Mouse (Mus musculus) cerebral cortex, adult 2 months (tissue): ENCODE measurements around the gene Kcnk3.

Experiments used
- WGBS: fragments of 180-500 bp; shearing (Covaris S2); methylation state at CpG from one replicate; pipeline ENCODE4 v1.1.7; 2018; 5-methylcytosine and 5-hydroxymethylcytosine counted together

Kcnk3 gene

DNA sequence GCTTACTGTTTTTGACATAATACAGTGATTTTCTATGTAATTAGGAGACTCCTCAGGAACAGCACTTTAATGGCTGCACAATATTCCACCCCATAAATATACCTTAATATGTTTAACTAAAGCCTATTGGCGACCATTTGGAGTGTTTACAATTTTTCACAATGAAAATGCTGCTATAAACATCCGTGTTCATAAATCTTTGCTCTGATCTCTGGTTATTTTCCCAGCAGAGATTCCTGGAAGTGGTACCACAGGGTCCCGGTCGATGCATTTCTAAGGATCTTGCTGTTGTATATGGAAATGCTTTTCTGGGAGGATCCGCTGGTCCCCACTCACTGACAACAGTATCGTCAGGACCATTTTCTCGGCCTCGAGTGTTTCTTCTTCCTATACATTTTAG is 25.3 kb downstream of the Kcnk3 start:
- WGBS, result 88% methylated on average over 8 of the region's 8 CpGs

DNA sequence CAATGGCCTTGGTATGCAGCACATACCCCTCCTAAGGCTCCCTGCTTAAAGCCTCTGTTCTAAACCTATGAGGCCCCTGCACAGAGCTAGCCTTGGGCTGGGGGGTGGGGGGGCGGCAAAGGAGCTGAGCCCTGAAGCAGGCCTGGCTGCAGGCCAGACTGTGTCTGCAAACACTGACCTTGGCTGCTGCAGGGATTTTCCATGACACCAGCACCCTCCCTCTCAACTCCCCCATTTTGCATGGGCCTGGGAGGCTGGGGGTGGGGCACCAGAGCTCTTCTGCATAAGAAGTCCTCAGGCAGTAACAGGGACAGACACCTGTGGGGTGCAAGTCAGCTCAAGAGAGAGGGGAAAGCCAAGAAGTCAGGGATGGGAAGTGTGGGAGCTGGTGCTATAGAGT is 26.3 kb downstream of the Kcnk3 start:
- WGBS, result 38% methylated on average over 1 of the region's 1 CpGs

DNA sequence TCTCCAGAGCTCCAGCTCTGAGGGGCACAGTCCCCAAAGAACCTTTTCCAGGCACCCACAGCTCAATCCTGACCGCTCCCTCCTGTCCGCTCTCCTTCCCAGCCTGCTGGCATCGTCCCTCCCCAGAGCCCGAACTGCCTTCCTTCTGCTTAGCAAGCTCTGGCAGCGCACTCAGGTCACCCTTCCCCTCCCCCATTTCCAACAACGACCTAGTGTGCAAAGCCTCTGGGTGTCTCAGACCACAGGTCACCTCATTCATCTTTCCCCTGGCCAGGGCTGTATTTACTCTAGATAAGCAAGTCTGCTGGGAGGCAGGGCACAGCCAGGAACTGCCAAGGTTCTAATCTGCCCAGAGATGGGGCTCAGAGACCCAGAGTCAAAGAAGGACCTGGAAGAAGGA is 27.4 kb downstream of the Kcnk3 start:
- 57% methylated on average over 6 of the region's 6 CpGs for WGBS

DNA sequence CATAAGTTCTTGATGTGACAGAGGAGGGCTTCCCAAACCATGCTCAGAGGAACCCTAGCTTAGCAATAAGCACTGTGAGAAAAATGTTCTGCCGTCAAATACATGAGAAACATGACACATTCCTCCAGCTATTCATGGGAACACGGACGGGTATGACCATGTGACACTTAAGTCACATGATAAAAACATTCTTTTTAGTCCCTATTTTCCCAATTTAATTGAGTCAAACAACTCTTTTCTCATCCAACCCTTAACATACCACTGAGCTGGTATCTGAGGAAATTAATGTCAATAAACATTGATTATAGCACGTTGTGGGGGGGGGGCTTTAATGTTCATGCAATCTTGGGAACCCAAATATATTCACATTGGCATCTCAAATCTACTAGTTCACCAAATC is 27.8 kb downstream of the Kcnk3 start:
- WGBS, result 78% methylated on average over 4 of the region's 4 CpGs

DNA sequence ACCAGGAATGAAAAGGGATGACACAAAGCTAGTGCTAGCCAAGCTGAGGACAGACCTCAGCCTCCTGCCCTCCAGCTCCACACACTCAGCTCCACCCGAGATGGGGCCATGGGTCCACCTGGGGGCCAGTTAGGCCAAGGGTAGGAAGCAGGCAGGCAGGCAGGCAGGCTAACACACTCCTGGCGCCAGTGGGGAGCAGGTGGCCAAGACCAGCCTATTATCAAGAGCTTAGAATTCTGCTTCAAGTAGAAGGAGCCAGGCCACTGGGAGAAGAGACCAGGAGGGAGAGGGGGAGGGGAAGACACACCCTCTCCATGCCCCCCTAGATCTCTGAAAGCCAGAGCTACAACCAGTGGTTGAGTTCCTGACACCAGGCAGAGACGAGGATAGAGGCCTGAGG is 28.7 kb downstream of the Kcnk3 start:
- 60% methylated on average over 3 of the region's 3 CpGs for WGBS

DNA sequence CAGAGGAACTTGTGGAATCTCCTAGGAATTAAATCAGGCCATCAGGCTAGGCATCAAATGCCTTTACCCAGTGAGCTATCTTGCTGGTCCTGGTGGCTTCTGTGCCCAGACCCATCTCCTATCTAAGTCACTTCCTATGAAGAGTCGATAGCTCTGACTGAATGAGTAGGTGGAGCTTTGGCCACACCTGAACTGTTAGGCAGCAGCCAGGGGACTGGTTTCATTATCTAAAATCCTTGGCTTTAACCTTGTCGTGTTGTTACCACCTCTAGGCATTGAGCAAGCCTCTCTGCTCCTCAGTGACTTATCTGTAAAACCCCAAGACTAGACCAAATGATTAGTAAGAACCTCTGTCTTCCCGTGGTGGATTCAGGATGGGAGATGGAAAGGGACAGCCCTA is 29.4 kb downstream of the Kcnk3 start:
- WGBS, result 46% methylated on average over 3 of the region's 3 CpGs

DNA sequence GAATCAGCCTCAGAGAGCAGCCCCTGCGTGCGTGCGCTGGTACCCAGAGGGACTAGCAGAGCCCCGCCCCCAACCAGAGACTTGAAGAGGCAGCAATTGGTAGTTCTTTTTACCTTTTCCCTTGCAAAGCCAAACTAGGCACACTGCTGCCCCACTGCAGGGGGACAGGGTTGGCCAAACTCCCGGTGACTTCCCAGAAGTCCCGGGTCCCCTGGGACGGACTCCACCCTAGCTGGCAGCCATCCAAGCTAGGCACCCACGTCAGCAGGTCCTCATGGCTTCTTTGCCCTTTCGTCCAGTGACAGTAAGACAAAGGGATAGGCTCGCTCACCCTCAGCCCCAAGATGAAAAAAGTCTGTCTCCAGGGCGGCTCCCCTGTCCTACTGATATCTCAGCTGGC is 29.9 kb downstream of the Kcnk3 start:
- 40% methylated on average over 11 of the region's 11 CpGs for WGBS

DNA sequence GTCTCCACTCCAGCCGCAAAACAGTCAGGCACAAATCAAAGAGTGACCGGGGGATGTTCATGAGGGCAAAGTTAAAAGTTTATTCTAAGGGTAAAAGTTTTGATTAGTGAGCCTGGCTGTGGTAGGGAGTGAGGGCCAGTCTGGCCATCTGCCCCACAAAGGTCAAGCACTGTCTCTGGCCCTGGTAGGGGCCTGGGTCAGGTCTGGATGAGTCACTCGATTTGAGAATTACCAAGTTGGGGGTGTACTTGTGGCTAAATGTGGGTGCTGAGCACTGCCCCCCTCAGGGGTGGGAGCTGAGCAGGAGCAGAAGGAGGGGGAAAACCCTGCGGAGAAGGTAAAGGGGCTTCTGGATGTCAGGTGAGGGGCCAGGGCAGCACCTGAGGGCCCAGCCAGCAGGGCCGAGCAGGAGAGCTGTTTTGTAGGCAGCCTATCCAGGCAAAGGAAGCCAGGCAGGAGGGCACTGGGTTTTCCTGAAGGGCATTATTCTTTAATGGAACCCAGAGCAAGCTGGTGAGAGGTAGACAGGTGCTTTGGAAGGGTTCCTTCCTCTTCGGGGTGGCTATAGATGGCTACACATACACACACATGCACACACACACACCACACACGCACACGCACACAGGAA is 30.5 kb downstream of the Kcnk3 start:
- 84% methylated on average over 8 of the region's 8 CpGs for WGBS

DNA sequence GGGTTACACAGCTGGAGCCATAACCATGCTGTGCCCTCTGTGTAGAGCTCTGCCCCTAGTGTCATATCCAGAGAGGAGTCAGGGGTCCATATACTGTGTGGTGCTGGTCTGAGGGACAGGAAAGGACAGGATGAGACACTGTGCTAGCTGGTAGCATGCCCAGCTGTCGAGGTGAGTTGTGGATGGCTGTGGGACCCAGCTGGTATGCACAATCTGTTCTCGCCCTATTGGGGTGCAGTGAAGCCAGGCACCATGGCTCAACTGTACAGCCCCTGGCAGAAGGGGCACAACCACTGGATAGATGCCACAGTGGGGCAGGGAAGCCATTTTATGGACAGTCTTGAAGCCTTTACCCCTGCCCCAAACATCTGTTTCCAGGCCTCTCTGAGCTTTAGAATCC is 31.2 kb downstream of the Kcnk3 start:
- 82% methylated on average over 2 of the region's 2 CpGs for WGBS

DNA sequence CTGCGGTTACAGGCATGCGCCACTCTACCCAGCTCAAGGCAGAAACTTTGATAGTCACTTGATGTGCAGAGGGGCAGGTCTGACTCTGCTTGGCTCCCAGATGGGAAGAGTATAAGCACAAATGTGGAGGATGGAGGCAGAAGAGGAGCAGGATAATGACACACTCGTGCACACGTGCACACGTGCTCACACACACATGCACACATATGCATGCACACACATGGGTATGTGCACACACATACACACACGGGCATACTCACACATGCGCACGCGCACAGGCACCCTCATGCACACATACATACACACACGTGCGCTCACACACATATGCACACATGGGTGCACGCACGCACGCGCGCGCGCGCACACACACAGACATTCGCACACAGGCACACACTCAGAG is 32.6 kb downstream of the Kcnk3 start:
- WGBS, result 97% methylated on average over 20 of the region's 20 CpGs

DNA sequence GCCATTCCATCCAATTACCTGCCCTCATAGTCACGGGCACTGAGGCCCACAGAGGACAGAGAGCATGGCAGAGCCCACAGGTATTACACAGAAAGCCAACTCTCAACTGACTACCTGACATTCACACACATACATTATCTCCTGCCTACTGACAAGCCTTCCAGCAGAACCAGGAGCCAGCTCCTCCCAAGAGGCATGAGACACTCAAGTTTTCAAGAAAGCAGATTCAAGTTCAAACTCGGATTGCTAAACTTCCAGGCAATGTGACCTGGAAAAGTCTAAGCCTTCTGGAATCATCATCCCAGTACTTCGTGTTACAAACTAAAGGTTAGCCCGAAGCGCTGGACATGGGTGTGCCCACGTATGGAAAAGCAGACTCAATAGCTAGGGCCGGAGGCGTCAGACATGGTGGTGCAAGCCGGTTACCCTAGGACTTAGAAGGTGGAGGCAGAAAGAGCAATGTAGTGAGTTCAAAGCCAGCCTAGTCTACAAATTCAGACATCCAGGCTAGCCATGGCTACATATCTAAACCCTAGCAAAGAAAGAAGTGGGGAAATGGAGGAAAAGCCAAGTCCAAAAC is 33.3 kb downstream of the Kcnk3 start:
- WGBS, result 95% methylated on average over 9 of the region's 9 CpGs

DNA sequence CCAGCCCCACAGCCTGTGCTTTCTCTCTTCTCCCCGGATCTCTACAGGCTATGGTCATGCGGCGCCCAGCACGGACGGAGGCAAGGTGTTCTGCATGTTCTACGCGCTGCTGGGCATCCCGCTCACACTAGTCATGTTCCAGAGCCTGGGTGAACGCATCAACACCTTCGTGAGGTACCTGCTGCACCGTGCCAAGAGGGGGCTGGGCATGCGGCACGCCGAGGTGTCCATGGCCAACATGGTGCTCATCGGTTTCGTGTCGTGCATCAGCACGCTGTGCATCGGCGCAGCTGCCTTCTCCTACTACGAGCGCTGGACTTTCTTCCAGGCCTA is 33.8 kb downstream of the Kcnk3 start:
- 63% methylated on average over 22 of the region's 22 CpGs for WGBS

DNA sequence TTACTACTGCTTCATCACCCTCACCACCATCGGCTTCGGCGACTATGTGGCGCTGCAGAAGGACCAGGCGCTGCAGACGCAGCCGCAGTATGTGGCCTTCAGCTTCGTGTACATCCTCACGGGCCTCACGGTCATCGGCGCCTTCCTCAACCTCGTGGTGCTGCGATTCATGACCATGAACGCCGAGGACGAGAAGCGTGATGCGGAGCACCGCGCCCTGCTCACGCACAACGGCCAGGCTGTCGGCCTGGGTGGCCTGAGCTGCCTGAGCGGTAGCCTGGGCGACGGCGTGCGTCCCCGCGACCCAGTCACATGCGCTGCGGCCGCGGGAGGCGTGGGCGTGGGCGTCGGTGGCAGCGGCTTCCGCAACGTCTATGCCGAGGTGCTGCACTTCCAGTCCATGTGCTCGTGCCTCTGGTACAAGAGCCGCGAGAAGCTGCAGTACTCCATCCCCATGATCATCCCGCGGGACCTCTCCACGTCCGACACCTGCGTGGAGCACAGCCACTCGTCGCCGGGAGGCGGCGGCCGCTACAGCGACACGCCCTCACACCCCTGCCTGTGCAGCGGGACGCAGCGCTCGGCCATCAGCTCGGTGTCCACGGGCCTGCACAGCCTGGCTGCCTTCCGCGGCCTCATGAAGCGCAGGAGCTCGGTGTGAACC is 34.3 kb downstream of the Kcnk3 start:
- 28% methylated on average over 69 of the region's 69 CpGs for WGBS

DNA sequence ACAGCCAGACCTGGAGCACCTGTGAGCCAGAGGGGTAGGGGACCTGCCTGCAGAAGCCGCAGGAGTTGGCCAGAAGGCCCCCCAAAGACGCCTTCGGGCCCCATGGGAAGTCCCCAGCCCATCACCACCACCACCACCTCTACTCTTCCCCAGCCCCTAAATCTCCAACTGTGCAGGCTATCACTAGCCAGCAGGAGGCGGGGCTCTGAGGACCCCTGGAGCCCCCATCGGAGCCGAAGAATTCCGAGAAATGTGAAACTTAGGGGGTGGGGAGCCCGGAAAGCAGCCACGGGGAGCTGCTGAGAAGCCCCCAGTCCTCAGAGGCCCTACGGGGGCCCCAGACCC is 34.8 kb downstream of the Kcnk3 start:
- WGBS, result 46% methylated on average over 10 of the region's 10 CpGs

DNA sequence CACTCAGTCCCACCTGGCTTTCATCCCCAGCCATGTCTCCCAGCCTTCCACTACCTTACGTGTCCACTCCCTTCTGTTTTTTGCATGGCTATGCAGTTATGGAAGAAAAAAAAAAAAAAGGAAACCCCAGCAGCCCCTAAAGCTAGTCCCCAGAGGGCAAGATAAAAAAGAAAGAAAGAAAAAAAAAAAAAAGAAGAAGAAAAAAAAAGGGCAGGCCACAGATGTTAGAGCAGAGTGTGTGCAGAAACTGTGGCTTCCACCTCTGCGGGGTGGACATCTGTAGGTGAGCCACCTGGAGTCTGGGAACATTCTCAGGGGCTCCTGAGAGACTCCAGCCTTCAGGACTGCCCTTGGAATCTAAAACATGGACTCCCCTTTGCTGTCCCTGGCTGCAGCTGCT is 35.4 kb downstream of the Kcnk3 start:
- WGBS, result 90% methylated on average over 2 of the region's 2 CpGs

DNA sequence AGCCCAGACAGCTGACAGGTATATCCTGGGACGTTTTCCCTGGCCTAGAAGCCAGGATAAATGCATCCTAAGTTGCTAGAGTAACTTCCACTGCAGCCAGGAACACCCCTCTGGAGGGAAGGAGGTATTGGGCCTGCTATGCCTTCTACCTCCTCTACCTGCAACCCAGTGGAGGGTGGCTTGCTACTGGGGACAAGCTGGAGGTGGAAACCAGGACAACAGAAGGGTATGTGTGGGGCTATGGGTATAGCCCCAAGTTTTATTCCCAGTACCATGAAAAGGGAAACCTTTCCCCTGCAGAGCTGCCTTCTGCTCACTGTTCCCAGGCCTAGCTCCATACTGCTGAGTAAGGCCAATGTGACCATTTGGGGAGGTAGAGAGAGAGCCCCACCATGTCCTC is 36.3 kb downstream of the Kcnk3 start:
- 60% methylated on average over 1 of the region's 1 CpGs for WGBS

DNA sequence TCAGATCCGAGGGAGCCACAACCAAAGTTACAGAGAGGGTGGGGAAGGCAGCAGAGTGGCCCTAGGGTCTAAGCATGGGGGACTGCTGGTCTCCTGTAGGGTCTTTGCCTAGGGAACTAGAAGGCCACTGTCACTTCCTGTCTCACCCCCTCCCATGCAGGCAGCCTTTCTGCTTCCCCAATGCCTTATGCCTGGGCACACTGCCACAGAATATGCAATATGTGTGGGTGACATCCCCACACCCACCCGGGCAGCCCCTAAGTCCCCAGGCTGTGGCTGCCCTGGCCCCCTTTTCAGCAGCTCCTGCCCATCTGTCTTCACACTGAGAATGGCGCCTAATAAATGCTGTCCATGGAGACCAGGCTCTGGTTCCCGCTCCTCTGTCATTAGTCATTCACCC is 36.9 kb downstream of the Kcnk3 start:
- WGBS, result 75% methylated on average over 4 of the region's 4 CpGs

DNA sequence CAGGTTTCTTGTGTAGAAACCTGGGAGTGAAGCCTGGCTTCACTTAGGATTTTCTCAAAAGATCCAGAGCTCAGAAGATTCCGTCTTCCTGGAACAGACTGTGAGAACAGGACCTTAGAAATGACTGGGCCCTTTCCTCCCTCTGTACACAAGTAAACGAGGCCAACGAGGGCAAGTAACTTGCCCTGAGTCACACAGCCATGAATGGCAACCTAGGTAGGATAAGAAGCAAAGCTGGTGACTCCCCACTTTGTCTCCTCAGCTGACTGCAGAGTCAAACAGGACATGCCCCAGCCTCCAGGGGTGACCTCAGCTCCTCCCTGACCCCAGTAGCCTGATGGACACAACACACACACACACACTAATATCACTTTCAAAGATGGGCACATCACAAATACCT is 37.4 kb downstream of the Kcnk3 start:
- WGBS, result 75% methylated on average over 3 of the region's 3 CpGs

DNA sequence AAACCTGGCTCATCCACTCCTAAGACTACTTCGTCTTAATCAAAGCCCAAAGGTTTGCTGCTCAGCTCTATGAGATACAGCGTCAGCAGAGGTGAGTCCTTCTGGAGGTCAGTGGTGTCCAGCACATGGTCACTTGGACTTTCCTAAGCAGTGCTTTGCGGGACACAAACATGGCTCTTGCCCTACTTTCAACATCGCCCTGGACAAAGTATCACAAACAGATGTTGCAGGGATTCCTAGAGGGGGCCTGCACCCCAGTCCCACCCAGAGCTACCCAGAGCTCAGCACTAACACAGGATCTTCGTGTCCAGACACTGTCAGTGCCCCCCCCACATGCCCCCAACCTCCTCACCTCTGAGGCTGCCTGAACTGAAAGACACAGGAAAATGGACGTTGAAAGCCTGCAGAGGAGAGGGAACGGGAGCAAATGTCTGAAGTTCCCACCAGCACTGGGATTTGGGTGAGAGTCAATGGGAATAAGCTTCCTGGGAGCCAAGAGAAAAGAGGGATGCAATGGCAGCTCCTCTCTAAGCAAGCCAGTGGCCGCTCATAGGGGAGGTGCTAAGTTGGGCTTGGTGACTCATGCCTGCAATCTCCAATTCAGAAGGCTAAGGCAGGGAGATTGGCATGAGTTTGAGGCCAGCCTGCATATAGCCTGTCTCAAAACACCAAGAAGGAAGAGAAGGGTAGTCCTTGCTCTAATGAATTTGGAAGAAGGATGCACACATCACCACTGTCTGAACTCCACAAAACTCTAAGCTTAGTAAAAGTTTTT is 38.5 kb downstream of the Kcnk3 start:
- 74% methylated on average over 8 of the region's 8 CpGs for WGBS

DNA sequence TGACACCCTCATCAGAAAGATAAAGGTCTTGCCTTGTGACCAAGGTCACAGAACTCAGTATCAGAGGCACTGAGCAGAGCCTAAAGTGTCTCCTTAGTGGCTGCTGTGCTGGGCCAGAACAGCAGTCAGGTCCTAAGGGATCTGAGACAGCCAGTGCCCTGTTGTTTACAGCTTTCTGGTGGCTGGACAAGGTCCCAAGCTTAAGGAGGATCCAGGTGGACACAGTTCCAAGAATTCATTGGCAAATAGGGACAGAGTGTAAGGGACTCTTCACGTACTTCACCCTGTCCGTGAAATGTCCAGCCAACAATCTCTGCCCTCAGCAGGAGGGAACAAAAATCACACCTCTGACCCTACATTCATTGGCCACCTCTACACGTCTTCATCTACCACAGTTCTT is 40.5 kb downstream of the Kcnk3 start:
- 90% methylated on average over 3 of the region's 3 CpGs for WGBS

DNA sequence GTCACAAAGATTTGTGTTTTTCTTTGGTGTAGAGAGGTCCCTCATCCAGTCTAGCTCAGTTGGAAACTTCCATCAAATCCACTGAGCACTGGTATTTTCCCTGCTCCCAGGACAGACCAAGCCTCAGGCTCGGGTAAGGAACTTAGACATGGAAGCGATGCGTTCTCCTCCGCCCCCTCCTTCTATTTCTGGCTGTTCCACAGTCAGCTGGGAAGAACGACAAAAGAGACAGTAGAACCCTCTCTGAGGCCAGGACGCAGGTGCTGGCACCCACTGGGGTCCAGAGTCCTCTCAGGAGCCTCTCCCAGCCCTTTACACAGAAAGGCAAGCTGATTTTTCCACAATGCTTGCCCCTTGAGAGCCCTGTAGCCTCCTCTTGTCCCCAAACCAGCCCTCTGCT is 42.4 kb downstream of the Kcnk3 start:
- WGBS, result 40% methylated on average over 6 of the region's 6 CpGs

DNA sequence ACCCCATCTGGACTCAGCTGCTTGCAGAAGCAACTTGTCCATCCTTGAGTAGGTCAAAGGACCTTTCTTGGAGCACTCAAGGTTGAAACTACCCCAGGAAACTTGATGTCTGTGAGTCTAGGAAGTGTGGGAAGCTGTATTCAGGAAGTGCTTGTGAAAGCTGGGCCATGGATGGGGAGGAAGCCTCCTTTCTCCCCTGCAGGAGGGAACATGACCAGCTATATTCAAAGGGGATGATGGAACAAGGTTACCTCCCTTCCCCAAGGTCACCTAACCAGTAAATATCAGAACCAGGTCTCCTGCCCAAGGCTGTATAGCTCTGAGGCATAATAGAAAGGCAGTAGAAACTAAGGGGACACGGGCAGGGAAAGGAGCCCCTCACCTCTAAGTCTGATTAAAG is 44.2 kb downstream of the Kcnk3 start:
- 88% methylated on average over 1 of the region's 1 CpGs for WGBS

DNA sequence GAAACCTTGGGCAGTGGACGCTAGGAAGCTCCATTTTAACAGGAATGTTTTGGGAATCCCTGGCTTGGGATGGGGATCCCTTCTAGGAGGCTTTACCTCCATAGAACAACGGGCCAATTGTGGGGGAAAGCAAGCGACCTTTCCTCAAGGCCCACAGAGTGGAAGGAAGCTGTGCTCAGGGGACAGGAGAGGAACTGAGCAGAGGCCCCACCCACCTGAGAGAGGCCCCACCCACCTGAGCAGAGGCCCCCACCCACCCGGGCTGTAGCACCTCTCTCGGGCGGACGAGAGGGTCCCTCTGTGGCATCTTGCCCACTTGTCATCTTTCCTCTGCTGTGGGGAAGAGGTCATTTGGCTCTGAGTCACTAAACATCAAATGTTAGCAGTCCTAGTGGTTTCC is 49.0 kb downstream of the Kcnk3 start:
- 62% methylated on average over 7 of the region's 7 CpGs for WGBS
